Mouse (Mus musculus): ENCODE data around the gene Pspn.

DNA sequence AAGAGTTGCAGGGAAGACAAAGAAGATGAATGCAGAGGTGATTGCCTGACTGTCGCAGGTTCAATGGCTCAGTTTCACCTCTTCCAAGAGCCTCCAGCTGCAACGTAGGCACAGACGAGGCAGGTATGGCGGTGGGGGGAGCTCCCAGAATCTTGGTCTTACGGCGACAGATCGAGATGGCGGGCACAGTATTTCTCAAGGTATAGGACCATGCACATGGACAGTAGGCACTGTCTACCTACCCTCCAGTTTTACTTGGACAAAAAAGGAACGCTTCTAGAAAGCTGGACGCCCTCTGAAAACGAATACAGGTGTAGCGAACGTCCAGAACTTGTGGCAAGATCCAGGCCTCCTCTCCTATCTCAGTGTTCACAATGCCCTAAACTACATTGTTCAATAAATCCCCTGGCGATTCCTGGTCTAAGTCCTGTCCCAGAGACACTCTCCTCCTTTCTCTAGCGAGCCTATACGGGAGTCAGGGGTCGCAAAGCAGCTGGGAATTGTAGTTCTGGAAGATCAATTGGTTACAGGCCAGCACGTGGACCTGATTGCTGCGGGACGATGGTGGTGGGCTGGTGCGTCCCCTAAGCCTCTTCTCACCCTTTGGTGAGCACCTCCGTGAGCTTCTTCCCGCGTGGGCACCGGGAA lies 10.2 kb downstream of the Pspn start:
- TF ChIP-seq EP300 (IDR thresholded peaks at IDR 0.05) (no peak), CTCF (IDR thresholded peaks at IDR 0.05) (no peak; the same call in 1 of the 2 replicates)
